Mouse (Mus musculus) forebrain, embryonic 10.5 days (tissue): ENCODE data around the gene Tulp3. TPM values are rescaled to one million over a fixed set of nuclear protein-coding genes. Genes with fewer than 3 reads are reported as not detected.
"Not testable (repeated sequence)": the region's sequence is repeated elsewhere in the genome, so short reads cannot be mapped to it uniquely, and the experiment has no call there.

ENCODE experiments used
- DNase-seq: peaks from one replicate; pipeline ENCODE4 v3.0.0-alpha.2; 2017; ENCODE audit warnings: low spot score; ENCODE audit errors: extremely low spot score
- H3K27ac ChIP-seq: fragments of 300-500 bp; sonication (generic); 2 replicates; pipeline ENCODE4 v1.5.1; 2016; ENCODE audit warnings: mild to moderate bottlenecking
- H3K27me3 ChIP-seq: fragments of 300-500 bp; sonication (generic); 2 replicates; pipeline ENCODE4 v1.6.1; 2016; ENCODE audit warnings: mild to moderate bottlenecking; ENCODE audit not compliant: poor library complexity, severe bottlenecking
- H3K36me3 ChIP-seq: fragments of 300-500 bp; sonication (generic); replicated peaks from 2 replicates; pipeline ENCODE4 v1.6.1; 2016; ENCODE audit warnings: mild to moderate bottlenecking, moderate library complexity
- H3K4me1 ChIP-seq: fragments of 300-500 bp; sonication (generic); 2 replicates; pipeline ENCODE4 v1.6.1; 2016
- H3K4me3 ChIP-seq: fragments of 300-500 bp; sonication (generic); 2 replicates; pipeline ENCODE4 v1.5.1; 2016; ENCODE audit warnings: mild to moderate bottlenecking, moderate library complexity
- H3K9me3 ChIP-seq: fragments of 300-500 bp; sonication (generic); 2 replicates; pipeline ENCODE4 v1.6.1; 2016; ENCODE audit warnings: mild to moderate bottlenecking, moderate library complexity
- WGBS: fragments of 180-500 bp; shearing (Covaris S2); methylation state at CpG from one replicate; pipeline ENCODE4 v1.1.7; 2016; 5-methylcytosine and 5-hydroxymethylcytosine counted together
- polyA plus RNA-seq: library from polyadenylated mRNA; unstranded; fragments of >200 nt; fragmentation: Nextera tagmentation; extraction: Ambion mirVana; gene quantifications from 2 replicates; pipeline ENCODE4 v1.2.1, GENCODE M21; 2016

The Tulp3 gene
- 20.0 and 21.6 TPM in 2 replicates for polyA plus RNA-seq

DNA sequence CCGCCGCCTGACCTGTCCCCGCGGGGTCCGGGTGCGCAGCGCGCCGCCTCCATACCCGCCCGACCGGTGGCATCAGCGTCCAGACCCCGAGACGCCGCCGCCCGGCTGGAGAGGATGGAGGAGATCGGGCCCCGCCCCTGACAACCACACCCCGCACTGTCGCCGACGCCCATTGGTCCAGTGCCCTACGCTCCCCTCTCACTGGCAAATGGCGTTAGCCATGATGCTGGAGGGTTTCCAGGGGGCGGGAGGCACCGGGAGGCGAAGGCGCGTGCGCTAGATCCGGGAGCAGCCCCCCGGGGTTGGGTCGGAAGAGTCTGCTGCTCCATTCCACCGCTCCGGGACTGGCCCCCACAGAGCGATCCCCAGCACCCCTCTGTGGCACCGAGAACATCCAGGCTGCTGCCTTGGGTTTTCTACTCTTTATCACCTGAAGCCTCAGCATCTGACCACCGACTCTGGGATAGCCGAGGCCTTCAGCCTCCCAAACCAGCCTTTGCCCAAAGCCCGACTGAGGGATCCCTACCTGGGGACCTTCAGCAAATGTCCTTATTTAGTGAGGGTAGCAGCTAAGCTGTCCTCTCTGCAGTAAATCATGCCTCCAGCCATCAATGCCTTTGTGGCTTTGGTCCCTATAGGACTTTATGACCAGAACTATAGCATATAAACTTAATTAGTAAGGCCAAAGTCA lies at the start of gene Tulp3:
Gene Tulp3 (minus strand): TSS at position 126 of the 691 bp plus-strand sequence.
- Histone ChIP-seq H3K27me3 (no peaks in the 10 kb centered on the region), H3K36me3 (peaks cover 49% of the 10 kb centered on the region), H3K9me3 (no peaks in the 10 kb centered on the region), H3K27ac (peak within 1 kb of the TSS; percentile 92), H3K4me3 (peak within 1 kb of the TSS; percentile 87), H3K4me1 (peaks cover 39% of the 10 kb centered on the region)
- peak; percentile 98 for DNase-seq
- under 1% methylated on average over 42 of the region's 42 CpGs for whole genome bisulfite sequencing

DNA sequence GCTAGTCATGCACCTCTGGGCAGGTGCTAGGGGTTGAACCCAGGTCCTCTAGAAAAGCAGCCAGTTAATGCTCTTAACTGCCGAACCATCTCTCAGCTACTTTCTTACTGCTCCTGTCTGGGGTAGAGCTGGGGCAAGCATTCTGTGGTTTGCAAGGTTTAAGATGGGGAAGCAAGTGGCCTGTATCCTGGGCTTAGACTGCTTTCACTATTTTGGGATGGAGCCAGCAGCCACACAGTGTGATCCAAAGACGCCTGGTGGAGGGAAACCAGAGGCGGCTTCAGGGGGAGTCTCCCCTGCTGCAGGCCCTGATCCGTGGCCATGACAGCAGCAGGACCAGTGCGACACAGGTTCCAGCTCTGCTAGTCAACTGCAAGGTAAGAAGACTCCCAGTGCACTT lies 49.1 kb upstream of the Tulp3 start:
- H3K9me3 ChIP-seq = no peaks in the 10 kb centered on the region
- peaks cover 40% of the 10 kb centered on the region for H3K36me3 ChIP-seq
- DNase-seq = no peak
- H3K4me1 ChIP-seq = peaks cover 5% of the 10 kb centered on the region
- no peaks in the 10 kb centered on the region for H3K27me3 ChIP-seq
- H3K4me3 ChIP-seq = no peak overlapping the region
- no peak overlapping the region for H3K27ac ChIP-seq
- WGBS = 72% methylated on average over 5 of the region's 5 CpGs

DNA sequence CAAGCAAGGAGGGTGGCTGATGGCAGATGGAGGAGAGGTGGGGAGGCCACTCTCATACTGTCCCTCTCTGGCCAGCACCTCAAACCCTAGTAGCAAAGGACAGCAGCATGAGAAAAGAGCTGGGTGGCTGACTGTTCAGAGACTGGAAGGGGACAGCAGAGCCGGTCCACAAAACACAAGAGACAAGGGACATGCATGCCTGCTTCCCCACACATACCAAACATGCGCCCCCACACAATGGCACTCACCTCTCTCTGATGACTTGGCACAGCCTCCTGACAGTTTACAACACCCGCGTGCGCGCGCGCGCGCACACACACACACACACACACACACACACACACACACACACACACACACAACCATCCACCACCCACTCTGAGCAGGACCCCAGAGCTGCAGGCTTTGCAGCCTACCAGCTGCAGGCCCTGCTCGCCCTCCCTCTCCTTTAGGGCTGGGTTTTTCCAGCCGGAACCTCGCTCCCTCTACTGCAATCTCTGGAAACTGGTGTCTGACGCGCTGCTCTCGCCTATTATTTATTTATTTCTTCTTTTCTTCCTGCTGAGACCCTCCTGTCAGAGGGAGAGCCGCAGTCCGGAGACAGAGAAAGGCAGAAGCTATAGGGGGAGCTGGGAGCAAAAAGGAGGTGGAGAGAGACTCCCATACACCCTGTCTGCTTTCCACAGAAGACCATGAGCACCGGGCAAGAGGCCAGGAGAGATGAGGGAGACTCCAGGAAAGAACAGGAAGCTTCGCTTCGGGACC lies 44.0 kb upstream of the Tulp3 start:
- 0 out of 2 replicates have a peak overlapping the region, but pooled peaks have one; percentile 22 for H3K27ac ChIP-seq
- WGBS = 60% methylated on average over 21 of the region's 21 CpGs
- H3K9me3 ChIP-seq = no peaks in the 10 kb centered on the region
- no peaks in the 10 kb centered on the region for H3K27me3 ChIP-seq
- H3K36me3 ChIP-seq = no peaks in the 10 kb centered on the region
- peaks cover 11% of the 10 kb centered on the region for H3K4me1 ChIP-seq
- no peak for DNase-seq
- no peak overlapping the region for H3K4me3 ChIP-seq

DNA sequence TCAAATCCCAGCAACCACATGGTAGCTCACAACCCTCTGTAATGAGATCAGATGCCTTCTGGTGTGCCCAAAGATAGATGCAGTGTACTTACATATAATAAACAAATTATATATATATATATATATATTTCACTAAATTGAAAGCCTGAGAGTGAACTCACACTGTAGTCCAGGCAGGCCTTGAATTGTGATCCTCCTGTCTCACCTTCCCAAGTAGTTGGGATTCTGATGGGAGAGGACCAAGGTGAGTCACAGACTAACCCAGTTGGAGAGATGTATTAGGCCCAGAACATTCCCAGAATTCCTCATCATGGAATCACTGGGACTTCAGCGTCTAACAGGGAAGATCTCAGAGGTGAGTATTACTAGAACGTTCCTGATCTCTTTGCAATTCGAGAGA lies 43.3 kb upstream of the Tulp3 start, which contains the start of gene Nrip2:
Gene Nrip2 (plus strand): TSS at position 301 of the 400 bp plus-strand sequence.
- H3K36me3 ChIP-seq = no peaks in the 10 kb centered on the region
- no peak for DNase-seq
- no peaks in the 10 kb centered on the region for H3K27me3 ChIP-seq
- H3K27ac ChIP-seq = 0 out of 2 replicates have a peak within 1 kb of the TSS, but pooled peaks have one; percentile 22
- peaks cover 11% of the 10 kb centered on the region for H3K4me1 ChIP-seq
- no peak within 1 kb of the TSS for H3K4me3 ChIP-seq
- no peaks in the 10 kb centered on the region for H3K9me3 ChIP-seq
- 85% methylated on average over 3 of the region's 3 CpGs for WGBS

DNA sequence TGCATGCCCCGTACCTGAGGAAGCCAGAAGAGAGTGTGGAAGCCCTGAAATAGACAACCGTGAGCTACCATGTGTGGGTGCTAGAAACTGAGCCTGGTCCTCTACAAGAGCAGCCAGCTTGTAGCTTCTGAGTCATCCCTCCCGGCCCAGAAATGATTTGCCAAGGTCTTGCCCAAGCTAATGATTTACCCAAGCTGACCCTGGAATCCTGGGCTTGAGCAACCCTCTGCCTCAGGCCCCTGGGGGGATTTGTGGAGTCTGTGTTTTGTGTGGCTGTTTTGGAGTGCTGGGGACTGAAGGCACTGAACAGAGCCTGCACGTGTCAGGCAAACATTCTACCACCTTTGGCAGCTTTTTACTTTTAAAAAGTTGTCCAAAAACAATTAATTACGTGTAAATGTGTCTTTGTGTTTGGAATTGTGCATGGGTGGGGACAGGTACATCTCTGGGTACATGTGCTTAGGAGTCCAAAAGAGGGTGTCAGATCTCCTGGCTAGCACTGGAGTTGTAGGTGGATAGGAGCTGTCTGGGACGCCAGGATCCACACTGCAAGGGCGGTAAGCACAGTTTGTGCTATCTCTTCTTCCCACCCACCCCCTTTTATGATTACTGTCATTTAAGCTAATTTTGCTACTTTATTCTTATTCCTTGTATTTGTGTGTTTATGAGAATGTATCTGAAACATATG lies 42.1 kb upstream of the Tulp3 start:
- Histone ChIP-seq H3K27me3 (no peaks in the 10 kb centered on the region), H3K36me3 (no peaks in the 10 kb centered on the region), H3K27ac (no peak overlapping the region), H3K9me3 (no peaks in the 10 kb centered on the region), H3K4me1 (peaks cover 11% of the 10 kb centered on the region), H3K4me3 (no peak overlapping the region)
- 80% methylated on average over 7 of the region's 7 CpGs for WGBS
- DNase-seq = no peak

DNA sequence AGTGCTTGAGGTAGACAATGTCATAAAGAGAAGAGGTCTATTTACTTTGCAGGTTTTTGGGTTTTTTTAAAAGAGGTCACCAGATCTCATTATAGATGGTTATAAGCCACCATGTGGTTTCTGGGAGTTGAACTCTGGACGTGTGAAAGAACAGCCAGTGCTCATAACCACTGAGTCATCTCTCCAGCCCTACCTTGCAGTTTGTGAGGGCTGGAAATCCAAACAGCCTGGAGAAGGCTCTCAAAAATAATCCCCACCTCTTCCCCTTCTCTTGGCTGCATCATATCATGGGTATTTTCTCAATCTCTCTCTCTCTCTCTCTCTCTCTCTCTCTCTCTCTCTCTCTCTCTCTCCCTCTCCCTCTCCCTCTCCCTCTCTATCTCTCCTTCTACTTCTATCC lies 35.0 kb upstream of the Tulp3 start:
- DNase-seq = no peak

DNA sequence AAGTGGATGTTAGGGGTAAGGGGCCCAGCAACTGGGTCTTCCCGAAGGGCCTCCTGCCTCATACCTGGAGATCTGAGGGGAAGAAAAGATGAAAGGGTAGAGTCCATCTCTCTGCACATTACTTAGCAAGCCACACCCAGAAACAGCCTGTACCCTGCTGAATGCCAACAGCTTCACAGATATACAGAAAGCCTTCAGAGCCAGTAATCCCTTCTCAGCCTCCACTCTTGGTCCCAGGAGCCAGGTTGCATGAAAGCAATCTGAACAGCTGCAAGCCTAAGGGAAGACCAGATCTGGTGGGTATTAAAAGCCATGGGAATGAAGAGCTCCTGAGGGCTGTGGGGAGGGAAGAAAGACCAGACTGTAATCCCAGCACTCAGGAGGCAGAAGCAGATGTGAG lies 33.5 kb upstream of the Tulp3 start:
- H3K4me1 ChIP-seq = peaks cover 6% of the 10 kb centered on the region
- 86% methylated on average over 1 of the region's 1 CpGs for WGBS
- H3K27ac ChIP-seq = no peak overlapping the region
- DNase-seq = no peak
- no peaks in the 10 kb centered on the region for H3K27me3 ChIP-seq
- H3K9me3 ChIP-seq = no peaks in the 10 kb centered on the region
- no peaks in the 10 kb centered on the region for H3K36me3 ChIP-seq
- H3K4me3 ChIP-seq = no peak overlapping the region

More for the DNA sequence above, 35.0 kb upstream of the Tulp3 start:
- Histone ChIP-seq H3K9me3 (no peaks in the 10 kb centered on the region), H3K36me3 (no peaks in the 10 kb centered on the region), H3K27me3 (no peaks in the 10 kb centered on the region), H3K27ac (no peak overlapping the region), H3K4me1 (peaks cover 6% of the 10 kb centered on the region), H3K4me3 (no peak overlapping the region)
- 65% methylated on average over 1 of the region's 1 CpGs for WGBS

DNA sequence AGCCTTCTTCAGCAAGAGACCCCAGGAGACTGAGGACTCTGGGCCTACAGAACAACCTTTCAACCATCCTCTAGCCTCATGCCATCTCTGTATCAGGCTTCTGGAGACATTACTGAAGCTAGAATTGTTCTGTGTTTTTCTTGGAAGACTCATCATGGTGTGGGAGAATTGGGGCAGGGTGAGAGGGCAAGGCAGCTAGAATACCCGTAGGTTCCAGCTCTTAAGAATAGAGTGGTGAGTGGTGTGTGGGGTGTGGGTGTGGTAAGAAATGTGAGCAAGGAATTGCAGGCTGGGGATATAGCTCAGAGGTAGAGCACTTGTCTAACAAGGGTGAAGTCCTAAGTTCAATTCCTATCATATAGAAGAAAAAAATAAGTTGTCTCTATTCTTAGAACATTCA lies 29.4 kb upstream of the Tulp3 start:
- no peak overlapping the region for H3K27ac ChIP-seq
- no peaks in the 10 kb centered on the region for H3K27me3 ChIP-seq
- 91% methylated on average over 1 of the region's 1 CpGs for WGBS
- H3K36me3 ChIP-seq = no peaks in the 10 kb centered on the region
- no peak overlapping the region for H3K4me3 ChIP-seq
- no peak for DNase-seq
- H3K4me1 ChIP-seq = peaks cover 6% of the 10 kb centered on the region
- H3K9me3 ChIP-seq = no peaks in the 10 kb centered on the region

DNA sequence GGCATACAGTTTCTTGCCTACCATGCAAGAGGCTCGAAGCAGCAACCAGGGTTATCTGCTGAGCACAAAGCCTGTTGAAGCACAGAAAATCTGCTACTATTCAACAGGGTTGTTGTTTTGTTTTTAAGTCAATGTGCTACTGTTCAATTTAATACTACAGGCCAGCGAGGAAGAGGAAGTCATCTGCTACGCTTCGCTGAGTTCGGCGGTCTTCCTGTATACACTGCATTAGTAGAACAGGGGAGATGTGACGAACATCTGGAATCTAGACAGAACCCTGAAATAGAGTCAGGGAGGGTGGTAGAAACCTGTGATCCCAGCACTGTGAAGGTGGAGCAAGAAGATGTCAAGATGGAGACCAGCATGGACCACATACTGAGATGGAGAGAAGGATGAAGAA lies 28.1 kb upstream of the Tulp3 start:
- H3K27ac ChIP-seq = no peak overlapping the region
- H3K27me3 ChIP-seq = no peaks in the 10 kb centered on the region
- peaks cover 6% of the 10 kb centered on the region for H3K4me1 ChIP-seq
- no peak for DNase-seq
- H3K4me3 ChIP-seq = no peak overlapping the region
- WGBS = 82% methylated on average over 7 of the region's 7 CpGs
- H3K36me3 ChIP-seq = no peaks in the 10 kb centered on the region
- H3K9me3 ChIP-seq = no peaks in the 10 kb centered on the region

DNA sequence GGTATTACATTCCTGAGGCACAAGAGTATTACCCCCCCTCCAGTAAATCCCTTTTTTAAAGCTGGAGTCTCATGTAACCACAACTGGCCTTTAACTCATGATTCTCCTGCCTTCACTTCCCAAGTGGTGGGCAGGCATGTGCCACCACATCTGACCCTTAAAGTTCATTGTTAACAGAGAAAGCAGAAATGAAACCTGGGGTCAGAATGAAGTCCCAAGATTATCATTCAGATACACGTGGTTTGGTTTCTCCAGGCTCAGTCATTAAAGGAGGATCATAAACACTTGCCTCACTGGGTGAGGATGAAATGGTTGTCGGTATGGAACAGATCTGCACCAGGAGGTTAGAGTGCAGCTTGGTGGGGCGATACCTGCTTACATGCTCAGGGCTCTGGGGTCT lies 25.6 kb upstream of the Tulp3 start:
- Histone ChIP-seq H3K4me1 (no peaks in the 10 kb centered on the region), H3K27ac (no peak overlapping the region), H3K9me3 (no peaks in the 10 kb centered on the region), H3K36me3 (peaks cover 14% of the 10 kb centered on the region), H3K4me3 (no peak overlapping the region), H3K27me3 (no peaks in the 10 kb centered on the region)
- WGBS = 84% methylated on average over 3 of the region's 3 CpGs
- no peak for DNase-seq

DNA sequence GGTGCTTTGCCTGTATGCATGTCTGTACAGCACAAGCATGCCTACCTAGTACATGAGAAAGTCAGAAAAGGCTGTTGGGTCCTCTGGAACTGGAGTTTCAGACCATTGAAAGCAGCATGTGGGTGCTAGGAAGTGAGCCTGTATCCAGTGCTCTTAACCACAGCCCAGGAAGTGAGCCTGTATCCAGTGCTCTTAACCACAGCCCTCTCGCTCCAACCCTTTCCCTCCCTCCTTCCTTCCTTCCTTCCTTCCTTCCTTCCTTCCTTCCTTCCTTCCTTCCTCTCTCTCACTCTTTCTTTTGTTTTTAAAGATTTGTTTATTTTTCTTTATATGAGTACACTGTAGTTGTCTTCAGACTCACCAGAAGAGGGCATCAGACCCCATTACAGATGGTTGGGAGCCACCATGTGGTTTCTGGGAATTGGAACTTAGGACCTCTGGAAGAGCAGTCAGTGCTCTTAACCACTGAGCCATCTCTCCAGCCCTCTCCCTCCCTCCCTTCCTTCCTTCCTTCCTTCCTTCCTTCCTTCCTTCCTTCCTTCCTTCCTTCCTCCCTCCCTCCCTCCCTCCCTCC lies 25.0 kb upstream of the Tulp3 start:
- not testable (repeated sequence) for DNase-seq, H3K27me3 ChIP-seq, H3K9me3 ChIP-seq

DNA sequence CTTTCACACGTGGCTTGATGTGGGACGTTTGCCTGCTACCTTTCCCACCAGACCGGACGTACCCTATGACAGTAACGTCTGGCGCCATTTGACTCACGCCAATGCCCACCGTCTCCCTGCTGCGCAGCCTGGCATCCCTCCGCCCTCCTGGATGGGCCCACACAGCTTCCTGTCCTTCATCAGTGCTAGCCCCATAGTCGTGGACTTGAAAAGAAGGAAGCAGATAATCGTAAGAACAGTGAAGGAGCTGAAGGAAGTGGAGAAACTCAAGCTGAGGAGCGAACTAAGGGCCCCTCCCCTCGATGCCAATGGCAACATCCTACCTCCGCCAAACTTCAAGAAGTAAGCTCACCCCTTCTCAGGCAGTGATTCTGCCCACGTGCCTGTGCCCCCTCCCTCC lies 24.0 kb upstream of the Tulp3 start:
- 87% methylated on average over 16 of the region's 16 CpGs for WGBS
- DNase-seq = no peak
- Histone ChIP-seq H3K4me1 (peaks cover 12% of the 10 kb centered on the region), H3K9me3 (no peaks in the 10 kb centered on the region), H3K4me3 (no peak overlapping the region), H3K27me3 (no peaks in the 10 kb centered on the region), H3K36me3 (peaks cover 29% of the 10 kb centered on the region), H3K27ac (no peak overlapping the region)

More for the DNA sequence above, 25.0 kb upstream of the Tulp3 start:
- H3K4me3 ChIP-seq, H3K27ac ChIP-seq, H3K4me1 ChIP-seq: not testable (repeated sequence)
- H3K36me3 ChIP-seq = peaks cover 20% of the 10 kb centered on the region
- WGBS = 76% methylated on average over 1 of the region's 1 CpGs
